Mouse (Mus musculus) adrenal gland, adult (tissue): ENCODE measurements around the gene Ctc1.

Source experiments
- DNase-seq, 2 experiments: peaks; one replicate each; pipeline ENCODE4 v3.0.0; 2022 to 2023; ENCODE audit warnings: low spot score in 1 of 2; ENCODE audit not compliant: inconsistent age in 2 of 2

Gene Ctc1

DNA sequence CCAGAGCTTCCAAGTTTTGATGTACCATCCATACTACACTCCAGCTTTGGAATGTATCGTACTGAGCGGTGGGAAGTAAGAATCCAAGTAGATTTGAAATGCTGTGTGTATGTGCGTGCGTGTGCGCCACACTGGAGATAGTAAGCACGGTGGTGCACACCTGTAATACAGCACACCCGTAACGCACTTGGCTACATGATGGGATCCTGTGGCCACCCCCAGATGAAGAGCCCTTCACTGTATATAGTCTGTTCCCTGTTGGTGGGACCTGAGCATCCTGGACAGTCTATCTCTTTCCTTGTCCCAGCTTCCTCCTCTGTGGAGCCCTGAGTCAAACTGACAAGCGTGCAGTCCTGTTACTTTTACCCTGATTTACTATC is 30.7 kb downstream of the Ctc1 start:
- no peak for DNase-seq

DNA sequence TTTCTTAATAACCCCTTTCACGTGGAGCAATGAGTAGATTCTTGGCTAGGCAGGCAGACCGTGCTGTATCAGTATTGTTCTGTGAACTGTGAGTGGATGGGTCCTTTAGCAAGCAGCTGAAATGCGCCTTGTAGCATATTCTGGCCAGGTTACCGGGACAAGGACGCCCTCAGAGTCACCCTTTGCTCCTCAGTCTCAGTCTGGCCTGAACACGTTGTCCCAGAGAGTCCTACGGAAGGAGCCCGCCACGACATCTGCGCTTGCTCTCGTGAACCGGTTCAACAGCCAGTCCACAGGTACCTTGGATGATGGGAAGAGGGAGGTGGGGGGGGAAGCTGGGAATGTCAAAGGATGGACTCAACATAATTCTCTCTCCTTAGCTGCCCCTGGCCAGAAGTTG is 31.9 kb downstream of the Ctc1 start:
- DNase-seq = no peak

DNA sequence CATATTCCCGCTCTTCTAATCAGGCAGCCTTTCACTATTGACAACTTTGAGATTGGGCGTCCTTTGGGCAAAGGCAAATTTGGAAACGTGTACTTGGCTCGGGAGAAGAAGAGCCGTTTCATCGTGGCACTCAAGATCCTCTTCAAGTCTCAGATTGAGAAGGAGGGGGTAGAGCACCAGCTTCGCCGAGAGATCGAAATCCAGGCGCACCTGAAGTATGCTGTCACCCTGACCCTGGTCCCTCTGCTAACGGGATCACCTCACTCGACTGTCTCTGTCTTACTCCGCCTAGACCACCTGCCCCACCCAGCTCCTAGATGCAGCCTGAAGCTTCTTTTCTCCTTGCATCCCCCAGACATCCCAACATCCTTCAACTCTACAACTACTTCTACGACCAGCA is 32.4 kb downstream of the Ctc1 start:
- DNase-seq = no peak

DNA sequence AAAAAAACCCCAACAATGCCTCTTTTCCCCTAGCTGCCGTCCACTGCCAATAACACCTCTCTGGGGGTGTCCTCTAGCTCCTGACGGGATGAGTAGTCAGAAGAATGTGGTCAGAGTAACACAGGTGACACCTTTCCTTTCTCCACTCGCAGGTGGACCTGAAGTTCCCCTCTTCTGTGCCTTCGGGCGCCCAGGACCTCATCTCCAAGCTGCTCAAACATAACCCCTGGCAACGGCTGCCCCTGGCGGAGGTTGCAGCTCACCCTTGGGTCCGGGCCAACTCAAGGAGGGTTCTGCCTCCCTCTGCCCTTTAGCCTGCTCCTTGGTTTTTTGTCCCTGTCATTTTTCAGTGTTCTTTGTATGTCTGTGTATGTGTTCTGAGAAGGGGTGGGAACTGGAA is 35.0 kb downstream of the Ctc1 start:
- DNase-seq = peak in 1 of 2 experiments; percentile 46

DNA sequence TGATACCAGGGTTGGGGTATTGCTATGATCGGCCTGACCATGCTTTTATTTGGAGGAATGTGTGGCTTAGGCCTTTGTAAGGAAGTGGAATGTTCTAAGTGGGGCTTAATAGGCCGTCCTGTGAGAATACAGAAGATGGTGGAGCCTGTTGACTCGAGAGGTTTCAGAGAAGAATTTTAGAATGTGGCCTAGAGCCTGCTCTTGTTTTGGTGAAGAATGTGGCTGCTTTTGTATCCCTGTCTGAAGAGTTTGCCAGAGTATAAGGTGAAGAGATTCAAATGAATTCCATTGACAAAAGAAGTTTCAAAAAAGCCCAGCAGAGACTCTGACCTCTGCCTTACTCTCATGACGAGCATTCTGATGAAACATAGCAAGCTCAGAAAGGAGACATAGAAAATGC is 36.1 kb downstream of the Ctc1 start:
- no peak for DNase-seq

DNA sequence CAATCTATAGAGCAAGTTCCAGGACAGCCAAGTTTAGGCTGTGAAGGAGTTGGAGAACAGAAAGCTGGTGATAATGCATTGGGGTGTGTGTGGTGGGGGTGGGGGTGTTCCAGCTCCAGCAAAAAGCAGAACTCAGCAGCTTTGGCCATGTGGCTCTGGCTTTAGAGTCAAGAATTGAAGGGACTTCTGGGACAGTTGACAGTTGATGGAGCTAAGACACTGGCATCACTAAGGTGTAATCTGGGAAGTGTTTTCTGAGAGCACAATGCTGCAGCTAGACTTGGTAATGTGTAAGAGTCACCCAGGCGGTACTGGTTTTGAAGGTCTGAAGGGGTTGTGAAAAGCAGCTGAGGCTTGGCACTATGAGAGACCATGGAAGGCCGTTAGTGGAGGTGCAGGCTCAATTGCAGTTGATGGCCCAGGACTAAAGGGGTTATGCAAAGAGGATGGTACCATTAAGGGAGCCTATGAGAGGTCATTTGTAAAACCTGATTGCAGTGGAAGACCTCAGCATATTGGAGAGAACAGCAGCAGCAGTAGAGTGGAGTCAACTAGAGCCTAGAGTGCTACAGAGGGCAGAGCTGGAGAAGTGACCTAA is 37.2 kb downstream of the Ctc1 start:
- DNase-seq = no peak

DNA sequence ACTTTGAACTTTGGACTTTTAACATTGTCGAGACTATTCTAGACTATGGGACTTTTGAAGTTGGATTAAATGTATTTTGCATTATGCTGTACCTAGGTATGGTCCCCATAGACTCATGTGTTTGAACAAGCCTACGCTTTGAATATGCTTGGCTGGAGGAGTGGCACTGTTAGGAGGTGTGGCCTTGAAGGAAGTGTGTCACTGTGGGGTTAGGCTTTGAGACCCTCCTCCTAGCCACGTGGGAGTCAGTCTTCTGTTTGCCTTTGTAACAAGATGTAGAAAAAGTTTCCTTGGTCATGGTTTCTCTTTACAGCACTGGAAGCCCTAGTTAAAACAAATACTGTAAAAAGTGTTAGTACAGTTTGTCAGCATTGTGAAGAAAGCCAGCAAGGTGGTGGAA is 38.1 kb downstream of the Ctc1 start:
- no peak for DNase-seq

DNA sequence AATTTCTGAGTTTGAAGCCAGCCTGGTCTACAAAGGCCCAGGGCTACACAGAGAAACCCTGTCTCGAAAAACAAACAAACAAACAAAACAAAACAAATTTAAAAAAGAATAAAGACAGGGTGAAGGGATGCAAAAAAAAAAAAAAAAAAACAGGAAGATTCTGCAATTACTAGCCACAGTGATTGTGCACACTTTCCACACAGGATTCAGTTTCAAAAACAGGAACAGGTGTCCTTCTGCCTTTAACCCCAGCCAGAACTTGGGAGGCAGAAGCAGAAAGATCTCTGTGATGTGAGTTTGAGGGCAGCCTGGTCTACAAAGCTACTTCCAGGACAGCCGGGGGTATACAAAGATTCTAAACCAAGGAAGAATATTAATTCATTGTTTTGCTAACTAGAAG is 42.6 kb downstream of the Ctc1 start:
- DNase-seq = no peak

DNA sequence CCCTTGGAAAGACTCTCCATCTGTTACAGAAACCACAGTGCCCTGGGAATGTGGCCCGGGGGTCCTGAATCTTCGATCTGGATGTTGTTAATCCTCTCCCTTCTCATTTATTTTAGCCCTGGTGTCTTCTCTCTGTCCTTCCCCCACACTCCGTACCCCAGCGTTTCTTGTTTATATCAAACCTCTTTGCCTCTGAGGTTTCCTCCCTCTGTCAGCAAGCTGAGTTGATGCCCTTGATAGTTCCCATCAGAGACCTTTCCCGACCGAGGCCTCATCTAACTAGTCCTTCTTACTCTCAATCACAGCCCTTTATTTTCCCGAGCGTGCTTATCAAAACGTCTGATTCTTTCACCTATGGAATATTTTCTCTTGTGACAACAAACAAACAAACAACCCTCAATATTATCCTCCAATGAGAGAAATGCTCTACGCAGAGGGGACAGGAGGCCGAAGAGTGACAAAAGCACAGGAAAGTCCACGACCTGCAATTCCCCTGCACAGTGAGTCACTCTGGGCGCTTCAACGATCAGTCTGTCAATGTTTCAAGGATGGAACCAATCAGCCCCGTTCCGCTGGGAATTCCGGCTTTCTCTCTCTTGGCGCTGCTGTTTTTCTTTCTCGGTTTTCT is 43.1 kb downstream of the Ctc1 start:
- no peak for DNase-seq

DNA sequence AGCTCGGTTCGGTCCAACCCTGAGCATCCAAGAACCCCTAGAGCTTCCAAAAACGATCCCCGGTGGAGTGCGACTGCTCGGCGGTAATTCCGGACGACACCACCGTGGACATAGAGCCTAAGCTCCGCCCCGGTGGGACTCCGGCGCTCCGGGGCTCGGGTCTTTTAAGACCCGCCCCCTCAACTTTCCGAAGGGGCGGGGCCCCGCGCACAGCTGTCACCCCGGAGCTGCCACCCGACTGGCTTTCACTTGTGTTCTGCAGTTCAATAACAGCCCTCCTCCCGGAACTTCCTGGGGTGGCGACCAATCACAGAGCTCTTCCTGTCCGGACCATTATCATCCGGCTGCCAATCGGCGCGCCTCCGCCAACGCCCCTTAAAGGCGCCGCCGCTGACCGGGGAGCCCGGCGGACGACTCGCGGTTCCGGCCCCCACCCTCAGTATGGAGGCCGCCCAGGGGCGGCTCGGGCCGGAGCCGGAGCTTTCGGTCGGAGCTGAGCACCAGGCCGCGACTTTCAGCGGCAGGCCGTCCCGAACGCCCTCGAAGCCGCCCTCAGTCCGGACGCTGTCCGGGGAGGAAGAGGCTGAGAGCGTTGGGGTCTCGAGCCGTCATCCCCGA is 43.8 kb downstream of the Ctc1 start, which contains the start of gene Borcs6:
Borcs6 (plus strand) TSS at position 361 of the 618 bp plus-strand sequence.
- peak; percentile 98 for DNase-seq

DNA sequence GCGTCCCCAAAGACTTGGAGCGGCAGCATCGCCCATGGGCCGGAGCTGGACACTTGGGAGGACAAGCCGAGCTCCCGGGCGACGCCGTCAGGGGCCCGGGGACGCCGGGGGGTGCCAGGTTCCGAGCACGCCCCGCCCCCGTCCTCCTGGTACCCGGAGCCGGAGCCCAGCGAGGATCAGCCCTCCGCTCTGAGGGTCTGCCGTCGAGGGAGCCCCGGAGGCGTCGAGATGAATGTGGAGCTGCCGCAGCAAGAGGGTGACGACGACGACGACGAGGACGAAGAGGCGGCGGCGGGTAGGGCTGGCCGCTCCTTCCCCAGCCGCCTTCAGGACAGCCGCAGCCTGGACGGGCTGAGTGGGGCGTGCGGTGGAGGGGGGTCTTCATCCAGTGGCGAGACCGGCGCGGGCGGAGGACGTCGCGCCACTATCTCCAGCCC is 44.3 kb downstream of the Ctc1 start:
- DNase-seq = no peak

DNA sequence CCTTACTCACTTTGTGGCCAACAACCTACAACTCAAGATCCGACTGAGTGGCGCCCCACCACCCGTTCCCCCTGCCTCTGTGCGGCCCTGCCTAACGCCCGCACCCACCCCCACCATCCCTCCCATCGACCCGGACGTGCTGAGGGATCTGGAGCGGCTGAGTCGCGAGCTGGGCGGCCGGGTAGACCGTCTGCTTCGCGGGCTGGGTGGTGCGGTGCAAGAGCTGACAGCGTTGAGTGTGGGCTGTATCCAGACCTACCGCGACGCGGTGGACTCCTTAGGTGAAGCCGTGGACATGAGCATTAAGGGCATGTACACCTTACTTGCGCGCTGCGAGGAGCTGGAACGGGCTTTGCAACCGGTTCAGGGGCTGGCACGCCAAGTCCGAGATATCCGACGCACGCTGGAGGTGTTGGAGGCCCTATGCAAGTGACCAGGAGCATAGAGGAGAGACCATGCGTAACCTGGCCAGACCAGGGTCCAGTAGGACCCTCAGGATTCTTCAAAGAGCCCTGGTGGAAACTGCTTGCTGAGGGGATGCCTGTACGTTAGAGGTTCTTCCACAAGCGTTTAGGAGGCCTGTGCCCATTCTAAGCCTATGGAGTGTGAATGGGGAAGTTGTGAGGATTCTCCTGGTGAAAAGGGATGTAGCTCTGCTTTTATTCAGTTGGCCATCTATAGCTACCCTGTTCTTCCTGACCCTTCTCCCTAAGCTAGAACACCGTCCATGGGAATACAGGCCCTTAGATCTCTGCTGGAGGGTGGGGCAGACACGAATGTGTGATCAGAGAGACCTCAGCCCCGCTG is 44.9 kb downstream of the Ctc1 start:
- peak; percentile 63 to 84 for DNase-seq

DNA sequence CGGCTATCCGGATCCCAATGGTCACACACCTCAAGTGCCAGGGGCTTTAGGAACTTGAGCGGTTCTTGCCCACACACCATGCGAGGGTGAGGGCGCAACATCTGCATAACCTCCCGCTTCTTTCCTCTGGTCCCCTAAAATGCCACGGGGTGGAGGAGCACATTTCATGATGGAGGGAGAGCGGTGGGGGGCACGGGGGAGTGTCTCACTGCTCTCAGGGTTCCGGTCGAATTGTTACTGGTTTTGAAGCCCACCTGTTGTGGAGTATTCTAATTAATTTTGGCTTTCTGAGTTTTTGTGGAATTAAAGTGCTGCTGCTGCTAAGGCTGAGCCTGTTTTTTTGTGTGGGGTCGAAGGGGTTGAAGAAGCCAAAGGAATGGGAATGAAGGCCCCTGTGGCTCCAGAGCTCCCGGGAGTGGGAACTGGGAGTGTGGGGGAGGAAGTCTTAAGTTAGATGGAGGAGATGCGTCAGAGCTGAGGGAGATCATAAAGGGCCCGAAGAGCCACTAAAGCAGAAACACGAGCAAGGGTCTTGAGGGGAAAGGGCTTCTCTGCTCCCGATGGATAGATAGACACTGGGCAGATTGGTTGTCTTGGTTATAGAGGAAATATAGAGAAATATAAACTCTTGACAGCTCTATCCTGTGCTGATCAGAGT is 45.7 kb downstream of the Ctc1 start:
- DNase-seq = peak; percentile 49 to 67

DNA sequence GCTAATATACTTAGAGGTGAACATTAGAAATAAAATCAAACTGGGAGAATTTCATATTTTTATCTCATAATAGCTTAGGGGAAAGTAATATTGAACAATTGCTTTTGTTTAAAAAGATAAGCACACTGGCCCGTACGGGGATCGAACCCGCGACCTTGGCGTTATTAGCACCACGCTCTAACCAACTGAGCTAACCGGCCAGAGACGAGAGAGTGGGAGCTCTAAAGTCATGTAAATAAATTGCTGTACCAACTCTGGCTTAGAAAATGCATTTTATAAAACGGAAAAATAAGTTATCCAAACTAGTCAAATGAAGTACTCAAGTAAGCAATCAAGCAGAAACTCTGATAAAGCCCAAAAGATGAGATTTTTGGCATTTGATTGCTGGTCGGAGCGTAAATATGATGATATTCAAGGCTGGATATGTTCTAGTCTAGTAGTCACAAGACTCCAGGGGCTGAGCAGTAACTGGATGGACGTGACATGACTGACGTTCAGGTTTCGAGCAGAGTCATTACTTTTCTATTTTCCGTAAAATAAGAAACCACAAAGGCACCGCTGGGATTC is 46.6 kb downstream of the Ctc1 start:
- DNase-seq = peak; percentile 82 to 96

DNA sequence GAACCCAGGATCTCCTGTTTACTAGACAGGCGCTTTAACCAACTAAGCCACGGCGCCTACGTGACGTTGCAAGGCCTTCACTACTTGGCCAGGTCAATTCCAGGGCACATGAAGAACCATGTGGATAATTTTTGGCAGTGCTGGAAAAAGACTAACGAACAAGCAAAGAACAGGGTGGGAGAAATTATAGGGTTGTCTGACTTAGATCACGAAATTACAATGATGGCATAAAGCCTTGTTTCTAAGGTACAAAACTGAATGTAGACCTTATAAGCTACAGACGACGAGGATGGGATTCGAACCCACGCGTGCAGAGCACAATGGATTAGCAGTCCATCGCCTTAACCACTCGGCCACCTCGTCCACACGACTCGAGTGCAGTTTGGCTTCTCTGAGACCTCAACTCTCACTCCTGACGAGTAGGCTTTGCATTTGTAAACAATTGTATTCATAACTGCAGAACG is 47.1 kb downstream of the Ctc1 start:
- peak; percentile 95 to 100 for DNase-seq

DNA sequence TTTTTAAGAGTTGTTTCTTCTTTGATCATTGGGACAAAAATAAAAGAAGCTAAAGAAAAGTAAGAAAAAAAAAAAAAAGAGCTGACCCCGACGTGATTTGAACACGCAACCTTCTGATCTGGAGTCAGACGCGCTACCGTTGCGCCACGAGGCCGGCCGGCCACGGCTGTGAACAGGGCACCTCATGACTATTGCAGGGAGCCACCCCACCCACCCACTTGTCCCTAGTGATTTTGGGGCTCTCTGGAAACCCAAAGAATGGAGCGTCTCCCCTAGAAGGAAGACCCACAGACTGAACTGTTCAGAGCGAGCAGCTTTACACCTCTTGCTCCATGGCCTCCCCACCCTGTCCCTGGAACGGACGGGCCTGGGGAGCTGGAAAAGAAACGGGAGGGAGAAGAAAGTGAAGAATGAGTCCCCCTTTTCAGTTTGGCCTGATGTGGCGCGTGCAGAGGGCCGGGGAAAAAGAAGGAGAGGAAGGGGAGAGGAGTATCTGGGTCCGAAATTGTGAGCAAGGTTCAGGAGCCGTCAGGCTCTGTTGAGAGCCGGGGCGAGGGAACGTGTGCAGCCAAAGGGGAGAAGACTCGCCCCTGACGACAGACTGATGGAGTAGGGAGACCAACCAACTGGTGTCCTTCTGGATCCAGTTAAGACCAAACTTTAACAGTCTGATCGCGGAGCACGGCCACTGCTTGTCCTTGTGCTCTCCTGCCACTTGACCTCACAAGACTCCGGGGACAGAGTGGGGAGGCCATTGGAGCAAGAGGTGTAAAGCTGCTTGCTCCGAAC is 47.9 kb downstream of the Ctc1 start:
- DNase-seq = peak; percentile 82 to 97

DNA sequence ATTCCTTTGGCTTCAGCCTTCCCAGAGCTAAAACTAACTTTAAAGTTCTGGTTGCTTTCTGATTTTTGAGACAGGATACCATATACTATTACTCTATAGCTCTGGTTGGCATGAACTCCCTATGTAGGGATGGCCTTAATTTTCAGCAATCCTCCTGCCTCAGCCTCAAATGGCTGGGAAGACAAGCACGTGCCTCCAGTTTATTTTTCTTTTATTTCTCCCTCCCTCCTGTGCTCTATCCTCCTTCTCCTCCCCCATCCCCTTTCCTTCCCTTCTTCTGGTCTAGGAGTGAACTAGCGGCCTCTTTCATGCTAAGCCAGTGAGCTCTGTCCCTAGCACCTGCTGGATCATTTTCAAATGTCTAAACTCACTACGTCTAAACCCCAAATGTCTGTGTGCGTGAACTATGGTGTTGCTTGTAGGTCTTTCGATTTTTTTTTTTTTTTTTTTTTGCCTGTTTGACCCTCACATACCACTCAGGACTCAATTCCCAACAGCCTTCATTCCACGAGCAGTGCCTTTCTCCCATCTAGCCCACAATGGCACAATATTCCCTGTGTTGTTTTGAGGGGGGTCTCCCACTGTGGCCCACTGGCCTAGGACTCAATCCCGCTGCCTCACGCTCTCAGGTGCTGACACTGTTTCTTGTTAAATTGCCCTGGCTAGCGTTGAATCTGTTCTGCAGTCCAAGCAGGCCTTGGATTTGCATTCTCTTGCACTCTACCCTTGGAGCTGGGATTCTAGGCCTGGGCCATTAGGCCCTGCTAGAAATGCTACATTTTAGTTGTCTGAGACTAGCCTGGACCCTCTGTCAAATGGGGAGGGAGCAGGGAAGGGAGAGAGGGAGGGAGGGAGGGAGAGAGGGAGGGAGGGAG is 48.8 kb downstream of the Ctc1 start:
- DNase-seq = peak in 1 of 2 experiments; percentile 39

DNA sequence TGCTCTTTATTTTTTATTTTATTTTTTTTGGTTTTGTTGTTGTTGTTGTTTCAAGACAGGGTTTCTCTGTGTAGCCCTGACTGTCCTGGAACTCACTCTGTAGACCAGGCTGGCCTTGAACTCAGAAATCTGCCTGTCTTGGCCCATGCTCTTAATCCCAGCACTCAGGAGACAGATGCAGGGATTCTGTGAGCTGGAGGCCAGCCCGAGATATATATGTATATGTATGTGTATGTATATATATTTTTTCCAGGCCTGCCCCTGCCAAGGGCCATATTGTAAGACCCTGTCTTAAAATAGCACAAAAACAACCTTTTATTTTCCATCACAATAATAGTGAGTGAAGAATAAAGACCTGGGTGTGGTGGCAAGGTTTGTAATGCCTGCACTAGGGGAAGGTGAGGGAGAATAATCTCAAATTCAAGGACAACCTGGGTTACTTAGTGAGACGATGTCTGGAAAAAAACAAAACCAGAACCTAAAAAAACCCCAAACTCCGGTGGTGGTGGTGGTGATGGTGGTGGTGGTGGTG is 49.7 kb downstream of the Ctc1 start:
- peak in 1 of 2 experiments; percentile 41 for DNase-seq
